Mouse (Mus musculus) B cell, adult 2 months (primary cell): Measurements from ENCODE around the gene Spry1.
"Not testable (repeated sequence)": the region's sequence is repeated elsewhere in the genome, so short reads cannot be mapped to it uniquely, and the experiment has no call there.

Experiments used
- DNase-seq, 2 experiments: peaks; one replicate each; pipeline ENCODE4 v3.0.0; 2022

Spry1 gene

GRCm38 (mm10) chr3:37639690-37640089, at the start of gene Spry1:
Gene Spry1, plus strand, starts transcription at chr3:37639947.
- peak; percentile 93 for DNase-seq

DNA sequence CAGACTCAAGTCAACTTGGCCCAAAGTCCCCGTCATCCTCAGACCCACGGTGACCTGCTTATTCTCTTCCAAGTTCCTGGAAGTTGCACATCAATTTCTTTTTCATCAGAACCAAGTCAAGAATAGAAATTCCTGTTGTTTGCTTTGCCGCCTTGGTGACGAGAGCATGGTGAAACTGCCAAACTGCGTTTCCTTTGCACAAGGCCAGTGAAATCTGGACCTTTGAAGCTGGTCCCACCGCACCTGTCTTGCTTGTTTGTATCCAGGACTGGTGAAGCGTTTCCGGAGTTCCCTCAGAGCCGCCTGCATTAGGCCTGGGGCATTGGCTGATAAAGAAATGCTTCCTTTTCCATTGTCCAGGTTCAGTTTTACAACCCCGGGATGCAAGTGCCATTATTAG, 44.0 kb upstream of the Spry1 start:
- DNase-seq = no peak

DNA sequence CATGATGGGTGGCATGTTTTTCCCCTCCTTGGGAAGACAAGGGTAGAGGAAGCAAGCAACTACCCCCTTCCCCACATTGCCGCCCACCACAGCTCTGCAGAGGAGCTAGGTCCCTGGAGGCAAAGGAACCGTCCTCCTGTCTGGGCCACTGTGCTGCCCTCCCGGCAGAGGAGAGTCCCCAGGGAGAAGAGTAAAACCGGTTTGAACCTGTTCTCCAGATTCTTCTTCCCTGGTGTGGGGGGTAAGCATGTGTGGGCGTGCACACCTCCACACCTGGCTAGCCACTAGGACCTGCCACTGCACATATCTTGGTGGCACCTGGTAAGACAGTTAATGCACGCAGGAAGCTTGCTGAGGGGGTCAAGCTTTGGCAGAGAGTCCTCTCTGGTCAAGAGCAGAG, 43.2 kb upstream of the Spry1 start:
- DNase-seq = no peak

- DNase-seq = no peak
These were observed 42.5 kb upstream of the Spry1 start for GRCm38 (mm10) chr3:37597200-37597599.

DNA sequence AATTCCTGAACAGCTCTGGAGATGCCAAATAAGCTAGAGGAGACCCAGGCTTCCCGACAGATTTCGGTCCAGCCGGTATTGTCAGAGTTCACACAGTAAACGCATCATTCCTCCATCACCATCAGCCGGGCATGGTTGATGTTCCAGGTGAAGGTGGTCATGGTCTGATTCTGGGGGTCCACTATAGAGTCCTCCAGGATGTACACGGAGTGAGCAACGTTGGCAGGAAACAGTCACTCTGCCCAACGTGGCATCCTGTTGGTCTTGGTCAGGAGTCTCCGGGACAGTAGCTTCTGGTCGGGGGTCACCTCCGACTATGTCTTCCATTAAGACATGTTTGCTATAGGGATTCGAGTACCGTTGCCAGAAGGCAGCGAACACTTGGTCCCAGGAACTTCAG, 40.1 kb upstream of the Spry1 start:
- DNase-seq = not testable (repeated sequence)

DNA sequence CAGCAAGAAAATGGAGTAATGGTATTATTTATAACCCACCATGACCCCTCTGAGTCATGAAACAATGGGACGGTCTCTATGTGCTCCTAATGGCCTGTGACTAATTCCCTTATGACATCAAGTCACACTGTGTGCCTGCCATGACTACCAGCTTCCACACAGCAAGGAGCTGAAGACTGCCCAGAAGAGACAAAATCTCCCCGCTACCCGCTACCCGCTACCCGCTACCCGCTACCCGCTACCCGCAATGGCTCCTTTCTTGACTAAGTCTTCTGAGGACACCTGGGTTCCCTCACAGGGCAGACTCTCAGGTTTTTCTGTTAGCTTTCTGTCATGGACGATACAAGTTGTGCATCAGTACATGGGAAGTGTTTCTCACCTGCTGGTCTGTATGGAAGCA, 37.4 kb upstream of the Spry1 start:
- DNase-seq = no peak

DNA sequence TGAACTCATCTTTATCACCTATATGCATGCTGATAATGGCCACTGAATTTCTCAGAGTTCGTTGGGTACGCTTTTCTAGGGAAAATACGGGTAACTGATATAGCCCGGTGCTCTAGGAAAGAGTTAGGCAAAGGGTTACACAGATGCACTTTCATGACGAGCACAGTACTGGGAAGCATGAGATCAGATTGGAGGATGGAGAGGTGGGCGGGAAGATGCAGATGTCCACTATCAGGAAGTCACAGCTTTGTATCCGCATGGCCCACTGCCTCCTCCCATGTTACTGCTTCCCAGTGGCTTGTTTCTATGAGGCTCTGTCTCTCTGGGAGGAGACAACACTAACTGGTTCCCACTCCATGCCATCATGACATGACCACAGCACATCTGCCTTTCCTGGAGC, 36.9 kb upstream of the Spry1 start:
- DNase-seq = no peak

GRCm38 (mm10) chr3:37603541-37603940, 36.2 kb upstream of the Spry1 start:
- DNase-seq = no peak

- DNase-seq = no peak
These were observed 34.5 kb upstream of the Spry1 start for GRCm38 (mm10) chr3:37604976-37605875.

DNA sequence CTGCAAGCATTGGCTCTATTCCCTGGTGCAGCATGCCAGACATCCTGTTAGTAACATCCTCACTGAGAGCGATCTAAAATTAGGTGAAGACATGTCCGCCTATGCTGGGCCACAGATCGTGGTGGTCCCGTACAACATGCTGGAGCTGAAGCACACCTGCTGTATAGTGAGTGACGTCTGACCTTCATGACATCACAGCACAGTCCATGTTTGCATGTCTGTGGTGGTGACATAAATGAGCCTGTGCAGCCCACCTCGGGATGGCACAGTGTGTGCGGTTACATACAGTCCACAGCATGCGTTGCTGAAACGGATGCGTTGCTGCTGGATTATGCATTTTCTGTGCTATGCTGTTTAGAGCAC, 33.9 kb upstream of the Spry1 start:
- no peak for DNase-seq

DNA sequence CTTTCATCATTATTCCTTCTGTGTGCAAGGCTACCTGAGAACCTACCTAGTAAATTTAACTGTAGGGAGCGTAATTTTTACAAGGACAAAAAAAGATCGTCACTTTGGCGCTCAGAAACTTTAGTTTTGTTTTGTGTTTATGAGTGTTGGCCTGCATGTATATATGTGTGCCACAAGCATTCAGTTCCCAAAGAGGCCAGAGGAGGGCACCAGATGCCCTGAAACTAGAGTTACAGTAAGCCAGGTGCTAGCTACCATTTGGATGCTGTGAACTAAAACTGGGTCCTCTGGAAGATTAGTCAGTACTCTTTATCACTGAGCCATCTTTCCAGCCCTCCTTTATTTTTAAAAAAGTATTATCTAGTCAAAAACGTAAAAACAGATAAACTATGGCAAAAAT, 30.8 kb upstream of the Spry1 start:
- peak; percentile 35 to 42 for DNase-seq

DNA sequence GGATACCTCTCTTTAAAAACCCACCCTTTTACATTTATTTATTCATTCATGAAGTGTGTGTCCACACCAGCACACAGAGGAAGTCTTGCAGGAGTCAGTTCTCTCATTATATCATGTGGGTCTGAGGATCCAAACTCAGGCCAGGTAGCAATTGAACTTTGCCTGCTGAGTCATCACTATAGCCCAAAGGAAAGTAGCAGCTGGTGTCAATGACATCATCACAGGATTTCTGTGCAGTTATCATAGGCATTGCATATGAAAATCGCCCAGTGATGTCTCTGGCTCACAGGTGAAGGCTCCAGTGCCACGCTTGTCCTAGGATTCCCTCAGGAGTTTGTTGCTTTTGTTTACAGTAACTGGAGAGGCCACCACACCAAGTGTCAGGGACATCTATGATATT, 29.1 kb upstream of the Spry1 start:
- DNase-seq = no peak

DNA sequence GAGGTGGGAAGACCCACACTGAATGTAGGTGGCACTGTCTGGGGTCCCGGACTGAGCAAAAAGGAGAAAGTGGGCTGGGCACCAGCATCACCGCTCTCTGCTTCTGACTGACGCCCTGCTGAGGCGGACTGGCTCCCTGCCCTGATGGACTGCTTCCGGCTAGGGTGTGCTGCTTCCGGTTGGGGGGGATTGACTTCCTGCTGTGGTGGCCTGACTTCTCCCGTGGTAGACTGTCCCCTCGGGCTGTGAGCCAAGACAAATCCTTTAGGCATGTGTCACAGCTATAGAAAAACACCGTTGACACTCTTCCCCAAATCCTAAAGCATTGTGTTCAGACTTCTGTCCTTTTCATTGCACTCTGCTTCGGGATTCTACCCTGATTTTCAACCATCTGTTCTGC, 26.0 kb upstream of the Spry1 start:
- peak; percentile 20 to 30 for DNase-seq

GRCm38 (mm10) chr3:37614878-37615650, 24.7 kb upstream of the Spry1 start:
- DNase-seq = no peak

DNA sequence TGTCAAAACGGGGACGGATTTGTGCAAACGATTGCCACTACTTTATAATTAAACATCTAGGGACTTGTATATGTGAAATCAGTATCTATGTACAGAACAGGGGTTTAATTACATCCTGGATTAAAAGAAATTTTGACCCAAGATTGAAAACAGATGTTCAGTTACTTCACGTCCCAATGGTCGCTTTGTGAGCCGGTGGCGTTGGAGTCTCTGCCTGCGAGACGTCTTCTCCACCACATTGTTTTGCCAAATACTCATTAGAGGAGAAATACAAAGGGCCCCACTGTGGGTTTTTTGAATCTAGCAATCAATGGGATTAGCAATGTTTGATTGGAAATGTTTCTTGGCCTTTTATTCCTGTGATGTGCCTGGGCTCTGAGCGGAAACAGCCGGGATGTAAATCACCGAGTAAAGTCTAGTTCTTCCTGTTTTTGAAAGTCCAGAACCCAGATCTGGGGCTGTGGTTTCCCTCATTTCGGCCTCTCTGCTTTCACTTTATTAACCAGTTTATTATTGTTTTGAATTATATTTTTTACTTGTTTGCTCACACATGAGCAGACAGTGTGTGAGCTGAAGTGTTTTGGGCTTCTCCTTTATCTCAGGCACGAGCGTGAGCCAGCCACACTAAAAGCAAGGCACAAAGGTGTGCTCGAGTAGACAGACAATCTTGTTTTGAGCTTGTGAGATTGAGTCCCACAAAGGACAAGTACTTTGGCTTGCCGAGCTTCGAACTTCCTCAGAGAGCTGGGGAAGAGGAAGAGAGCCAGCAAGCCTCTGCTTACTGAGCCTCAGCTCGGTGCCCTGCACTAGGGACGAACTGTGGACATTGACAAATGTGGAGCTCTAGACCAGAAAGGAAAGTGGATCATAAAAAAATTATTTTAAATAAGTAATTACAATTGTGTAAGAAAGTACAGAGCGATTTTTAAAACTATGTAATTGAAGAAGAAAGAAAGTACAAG, 22.9 kb upstream of the Spry1 start:
- DNase-seq = peak; percentile 30 to 33

DNA sequence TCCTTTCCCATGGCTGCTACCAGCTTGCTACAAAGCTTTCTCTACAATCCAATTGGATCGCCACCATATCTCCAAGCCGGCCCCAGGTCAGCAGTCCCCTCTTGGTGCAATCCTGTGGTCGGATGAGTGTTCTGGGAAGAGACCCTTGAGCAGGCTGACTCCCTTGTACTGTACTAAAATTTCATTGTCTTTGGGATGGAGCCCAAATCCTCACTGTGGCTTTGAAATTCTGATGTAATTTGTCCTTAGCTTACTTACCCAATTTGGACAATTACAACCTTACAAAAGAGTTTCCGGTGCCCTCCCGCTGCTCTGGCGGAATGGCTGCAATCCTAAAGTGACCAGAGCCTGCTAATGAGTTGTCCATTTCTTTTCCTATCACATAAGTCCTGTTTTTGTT, 7.5 kb upstream of the Spry1 start:
- DNase-seq = no peak

GRCm38 (mm10) chr3:37632751-37633150, 7.0 kb upstream of the Spry1 start:
- DNase-seq = no peak

- DNase-seq = peak in 1 of 2 experiments; percentile 25
These were observed 5.1 kb upstream of the Spry1 start for GRCm38 (mm10) chr3:37634648-37635047.

GRCm38 (mm10) chr3:37636921-37637320, 2.8 kb upstream of the Spry1 start:
- no peak for DNase-seq

- peak; percentile 39 to 57 for DNase-seq
These were observed 495 bp downstream of the Spry1 start for GRCm38 (mm10) chr3:37640162-37640721.

DNA sequence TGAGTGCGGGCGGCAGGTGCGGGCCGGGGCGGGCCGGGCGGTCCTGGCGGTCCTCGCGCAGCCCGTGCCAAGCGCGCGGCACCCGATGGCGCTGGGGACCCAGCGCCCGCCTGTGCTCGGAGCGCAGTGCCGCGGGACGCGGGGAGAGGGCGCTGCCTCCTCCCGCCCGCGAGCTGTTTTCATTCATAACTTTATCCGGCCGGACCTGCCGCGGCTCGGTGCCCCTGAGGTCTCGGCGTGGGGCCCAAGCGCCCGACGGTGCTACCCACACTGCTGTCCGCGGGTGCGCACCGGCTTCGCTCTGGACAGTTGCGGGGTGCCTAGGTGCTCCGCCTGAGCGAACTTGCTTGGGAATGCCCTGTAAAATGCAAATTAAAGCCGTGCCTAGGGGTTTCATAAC, 1.1 kb downstream of the Spry1 start:
- DNase-seq = peak; percentile 72 to 73
